Mouse (Mus musculus): Measurements from ENCODE around the gene Creb3. TPM values are rescaled to one million over a fixed set of nuclear protein-coding genes. Genes with fewer than 3 reads are reported as not detected.

Creb3 gene
- polyA plus RNA-seq (2015; fragmentation: Illumina TruSeq; extraction: RNeasy Lipid Tissue Mini Kit (QIAGEN cat#74804); ENCODE audit: low read depth, low replicate concordance): 65.5 TPM

GRCm38 (mm10) chr4:43561997-43562768 is at the start of gene Creb3, which contains the start of gene Tln1:
Gene Creb3 (plus strand): TSS chr4:43562332.
Gene Tln1 (minus strand): TSS chr4:43562691.

GRCm38 (mm10) chr4:43578376-43579204 is 16.5 kb downstream of the Creb3 start, which contains the start of the genes Rgp1 and Gba2:
Gene Rgp1 (plus strand): TSS chr4:43578715.
Gene Gba2 (minus strand): TSS chr4:43578873.

GRCm38 (mm10) chr4:43584444-43585416 is 22.6 kb downstream of the Creb3 start, which contains the start of gene Msmp:
Gene Msmp (minus strand): TSS chr4:43584494.

Other genes with a start within 250 kb of the Creb3 start
- 66.1 TPM for gene Rusc2, start 180.4 kb upstream of the Creb3 start, polyA plus RNA-seq (2015; fragmentation: Illumina TruSeq; extraction: RNeasy Lipid Tissue Mini Kit (QIAGEN cat#74804); ENCODE audit: low read depth, low replicate concordance)
- gene Fam166b, start 133.2 kb upstream of the Creb3 start, polyA plus RNA-seq (2015; fragmentation: Illumina TruSeq; extraction: RNeasy Lipid Tissue Mini Kit (QIAGEN cat#74804); ENCODE audit: low read depth, low replicate concordance): 3.6 TPM
- 60.5 TPM for gene Tesk1, start 120.4 kb upstream of the Creb3 start, polyA plus RNA-seq (2015; fragmentation: Illumina TruSeq; extraction: RNeasy Lipid Tissue Mini Kit (QIAGEN cat#74804); ENCODE audit: low read depth, low replicate concordance)
- 2.9 TPM for gene Cd72, start 107.7 kb upstream of the Creb3 start, polyA plus RNA-seq (2015; fragmentation: Illumina TruSeq; extraction: RNeasy Lipid Tissue Mini Kit (QIAGEN cat#74804); ENCODE audit: low read depth, low replicate concordance)
- not detected for gene Sit1, start 78.6 kb upstream of the Creb3 start, polyA plus RNA-seq (2015; fragmentation: Illumina TruSeq; extraction: RNeasy Lipid Tissue Mini Kit (QIAGEN cat#74804); ENCODE audit: low read depth, low replicate concordance)
- gene Ccdc107, start 69.4 kb upstream of the Creb3 start, polyA plus RNA-seq (2015; fragmentation: Illumina TruSeq; extraction: RNeasy Lipid Tissue Mini Kit (QIAGEN cat#74804); ENCODE audit: low read depth, low replicate concordance): 58.5 TPM
- 1.8 TPM for gene Arhgef39, start 62.6 kb upstream of the Creb3 start, polyA plus RNA-seq (2015; fragmentation: Illumina TruSeq; extraction: RNeasy Lipid Tissue Mini Kit (QIAGEN cat#74804); ENCODE audit: low read depth, low replicate concordance)
- gene Car9, start 55.4 kb upstream of the Creb3 start, polyA plus RNA-seq (2015; fragmentation: Illumina TruSeq; extraction: RNeasy Lipid Tissue Mini Kit (QIAGEN cat#74804); ENCODE audit: low read depth, low replicate concordance): 1.2 TPM
- gene Tpm2, start 38.6 kb upstream of the Creb3 start, polyA plus RNA-seq (2015; fragmentation: Illumina TruSeq; extraction: RNeasy Lipid Tissue Mini Kit (QIAGEN cat#74804); ENCODE audit: low read depth, low replicate concordance): 16.8 TPM
- gene Tln1, start 359 bp downstream of the Creb3 start, polyA plus RNA-seq (2015; fragmentation: Illumina TruSeq; extraction: RNeasy Lipid Tissue Mini Kit (QIAGEN cat#74804); ENCODE audit: low read depth, low replicate concordance): 40.4 TPM
- 28.2 TPM for gene Rgp1, start 16.4 kb downstream of the Creb3 start, polyA plus RNA-seq (2015; fragmentation: Illumina TruSeq; extraction: RNeasy Lipid Tissue Mini Kit (QIAGEN cat#74804); ENCODE audit: low read depth, low replicate concordance)
- 61.8 TPM for gene Gba2, start 16.5 kb downstream of the Creb3 start, polyA plus RNA-seq (2015; fragmentation: Illumina TruSeq; extraction: RNeasy Lipid Tissue Mini Kit (QIAGEN cat#74804); ENCODE audit: low read depth, low replicate concordance)
- not detected for gene Msmp, start 22.2 kb downstream of the Creb3 start, polyA plus RNA-seq (2015; fragmentation: Illumina TruSeq; extraction: RNeasy Lipid Tissue Mini Kit (QIAGEN cat#74804); ENCODE audit: low read depth, low replicate concordance)
- 48.5 TPM for gene Npr2, start 69.6 kb downstream of the Creb3 start, polyA plus RNA-seq (2015; fragmentation: Illumina TruSeq; extraction: RNeasy Lipid Tissue Mini Kit (QIAGEN cat#74804); ENCODE audit: low read depth, low replicate concordance)
- 1.5 TPM for gene Spag8, start 91.3 kb downstream of the Creb3 start, polyA plus RNA-seq (2015; fragmentation: Illumina TruSeq; extraction: RNeasy Lipid Tissue Mini Kit (QIAGEN cat#74804); ENCODE audit: low read depth, low replicate concordance)
- 69.8 TPM for gene Hint2, start 94.1 kb downstream of the Creb3 start, polyA plus RNA-seq (2015; fragmentation: Illumina TruSeq; extraction: RNeasy Lipid Tissue Mini Kit (QIAGEN cat#74804); ENCODE audit: low read depth, low replicate concordance)
- gene Tmem8b, start 106.6 kb downstream of the Creb3 start, polyA plus RNA-seq (2015; fragmentation: Illumina TruSeq; extraction: RNeasy Lipid Tissue Mini Kit (QIAGEN cat#74804); ENCODE audit: low read depth, low replicate concordance): 40.7 TPM
- 1.6 TPM for gene Fam221b, start 106.8 kb downstream of the Creb3 start, polyA plus RNA-seq (2015; fragmentation: Illumina TruSeq; extraction: RNeasy Lipid Tissue Mini Kit (QIAGEN cat#74804); ENCODE audit: low read depth, low replicate concordance)
- gene Olfr70, start 138.5 kb downstream of the Creb3 start, polyA plus RNA-seq (2015; fragmentation: Illumina TruSeq; extraction: RNeasy Lipid Tissue Mini Kit (QIAGEN cat#74804); ENCODE audit: low read depth, low replicate concordance): not detected
- gene Olfr71, start 147.9 kb downstream of the Creb3 start, polyA plus RNA-seq (2015; fragmentation: Illumina TruSeq; extraction: RNeasy Lipid Tissue Mini Kit (QIAGEN cat#74804); ENCODE audit: low read depth, low replicate concordance): not detected
- gene Hrct1, start 164.9 kb downstream of the Creb3 start, polyA plus RNA-seq (2015; fragmentation: Illumina TruSeq; extraction: RNeasy Lipid Tissue Mini Kit (QIAGEN cat#74804); ENCODE audit: low read depth, low replicate concordance): 2.0 TPM
- 1.3 TPM for gene Spaar, start 167.7 kb downstream of the Creb3 start, polyA plus RNA-seq (2015; fragmentation: Illumina TruSeq; extraction: RNeasy Lipid Tissue Mini Kit (QIAGEN cat#74804); ENCODE audit: low read depth, low replicate concordance)
- gene Olfr159, start 208.7 kb downstream of the Creb3 start, polyA plus RNA-seq (2015; fragmentation: Illumina TruSeq; extraction: RNeasy Lipid Tissue Mini Kit (QIAGEN cat#74804); ENCODE audit: low read depth, low replicate concordance): not detected

All from brain, adult 10 weeks (tissue).